Mouse (Mus musculus): Measurements from ENCODE around the gene Zfp933.
"Not testable (repeated sequence)": the region's sequence is repeated elsewhere in the genome, so short reads cannot be mapped to it uniquely, and the experiment has no call there.

Gene Zfp933

GRCm38 (mm10) chr4:147850776-147851175, 2.6 kb upstream of the Zfp933 start:
- DNase-seq: no peak

GRCm38 (mm10) chr4:147848584-147848991, 422 bp upstream of the Zfp933 start:
- no peak for DNase-seq

DNA sequence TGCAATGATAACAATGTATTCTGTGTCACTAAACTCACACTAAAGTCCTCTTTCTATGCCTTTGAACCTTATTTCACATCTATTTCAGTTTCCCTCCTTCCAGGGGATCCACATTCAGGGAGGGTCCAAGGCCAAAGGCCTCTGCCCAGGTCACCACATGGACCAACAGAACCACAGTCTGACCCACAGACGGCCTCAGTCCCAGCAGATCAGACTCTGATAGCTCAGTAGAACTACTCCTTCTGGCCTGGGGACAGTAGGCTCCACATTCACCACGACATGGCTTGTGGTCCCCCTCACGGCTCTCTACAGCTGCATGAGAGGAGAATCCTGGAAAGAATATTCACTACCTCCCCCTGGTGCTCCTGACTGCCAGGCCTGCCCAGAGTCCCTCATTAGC, 5.3 kb downstream of the Zfp933 start:
- DNase-seq: no peak

GRCm38 (mm10) chr4:147839282-147839681, 8.9 kb downstream of the Zfp933 start:
- not testable (repeated sequence) for DNase-seq

- no peak for DNase-seq
Measured at GRCm38 (mm10) chr4:147824389-147824788, 23.8 kb downstream of the Zfp933 start.

- not testable (repeated sequence) for DNase-seq
Measured at GRCm38 (mm10) chr4:147821414-147821813, 26.8 kb downstream of the Zfp933 start.

- DNase-seq: not testable (repeated sequence)
Measured at GRCm38 (mm10) chr4:147819659-147820058, 28.5 kb downstream of the Zfp933 start.

DNA sequence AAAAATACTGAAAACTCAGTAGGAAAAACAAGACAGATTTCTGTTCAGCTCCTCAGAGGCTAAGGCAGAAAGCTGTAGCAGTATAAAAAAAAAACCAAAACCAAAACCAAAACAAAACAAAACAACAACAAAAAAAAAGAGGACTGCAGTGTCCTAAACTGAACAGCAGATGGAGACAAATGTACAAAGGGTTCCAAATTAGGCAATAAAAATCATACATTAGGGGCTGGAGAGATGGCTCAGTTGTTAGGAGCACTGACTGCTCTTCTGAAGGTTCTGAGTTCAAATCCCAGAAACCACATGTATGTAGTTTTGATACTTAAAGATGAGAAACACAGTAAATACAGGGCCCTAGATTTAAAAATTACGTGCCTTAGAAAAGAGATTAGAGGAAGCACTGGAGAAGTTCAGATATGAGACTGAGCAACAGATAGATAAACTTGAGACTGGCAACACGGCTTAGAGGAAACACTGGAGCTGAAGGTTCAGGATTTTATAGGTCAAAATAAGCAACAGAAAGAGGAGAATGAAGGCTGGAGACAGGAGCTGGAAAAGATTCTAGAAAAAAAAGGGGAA, 33.5 kb downstream of the Zfp933 start:
- peak; percentile 42 for DNase-seq

GRCm38 (mm10) chr4:147813249-147813765, 34.9 kb downstream of the Zfp933 start:
- DNase-seq: no peak

- not testable (repeated sequence) for DNase-seq
Measured at GRCm38 (mm10) chr4:147809966-147810304, 38.2 kb downstream of the Zfp933 start.

DNA sequence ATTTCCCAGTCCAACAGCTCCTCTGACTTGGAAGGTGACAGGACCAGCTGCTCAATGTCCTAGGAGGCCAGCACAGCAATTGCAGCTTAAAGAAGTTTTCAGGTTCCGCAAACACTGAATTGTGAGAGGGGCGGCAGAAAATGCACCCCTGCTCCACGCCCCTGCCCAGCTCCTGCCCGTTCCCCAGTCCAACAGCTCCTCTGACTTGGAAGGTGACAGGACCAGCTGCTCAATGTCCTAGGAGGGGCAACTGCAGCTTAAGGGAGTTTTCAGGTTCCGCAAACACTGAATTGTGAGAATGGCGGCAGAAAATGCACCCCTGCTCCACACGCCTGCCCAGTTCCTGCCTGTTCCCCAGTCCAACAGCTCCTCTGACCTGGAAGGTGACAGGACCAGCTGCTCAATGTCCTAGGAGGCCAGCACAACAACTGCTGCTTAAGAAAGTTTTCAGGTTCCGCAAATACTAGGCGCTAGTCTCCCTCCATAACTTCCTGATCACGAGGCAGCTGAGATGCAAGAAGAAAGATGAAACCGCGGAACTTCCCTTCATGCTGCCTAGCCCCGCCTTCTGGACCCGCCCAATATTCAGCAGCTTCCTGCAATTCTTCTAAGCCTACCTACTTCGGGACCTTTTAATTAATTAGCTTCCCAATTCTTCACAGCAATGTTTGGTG, 38.7 kb downstream of the Zfp933 start, which contains the start of gene Zfp984:
TSS of gene Zfp984 (minus strand) at position 497 of the 674 bp plus-strand sequence.
- DNase-seq: peak; percentile 69

GRCm38 (mm10) chr4:147808483-147808882, 39.7 kb downstream of the Zfp933 start:
- DNase-seq: not testable (repeated sequence)

- not testable (repeated sequence) for DNase-seq
Measured at GRCm38 (mm10) chr4:147795308-147795707, 52.9 kb downstream of the Zfp933 start.

DNA sequence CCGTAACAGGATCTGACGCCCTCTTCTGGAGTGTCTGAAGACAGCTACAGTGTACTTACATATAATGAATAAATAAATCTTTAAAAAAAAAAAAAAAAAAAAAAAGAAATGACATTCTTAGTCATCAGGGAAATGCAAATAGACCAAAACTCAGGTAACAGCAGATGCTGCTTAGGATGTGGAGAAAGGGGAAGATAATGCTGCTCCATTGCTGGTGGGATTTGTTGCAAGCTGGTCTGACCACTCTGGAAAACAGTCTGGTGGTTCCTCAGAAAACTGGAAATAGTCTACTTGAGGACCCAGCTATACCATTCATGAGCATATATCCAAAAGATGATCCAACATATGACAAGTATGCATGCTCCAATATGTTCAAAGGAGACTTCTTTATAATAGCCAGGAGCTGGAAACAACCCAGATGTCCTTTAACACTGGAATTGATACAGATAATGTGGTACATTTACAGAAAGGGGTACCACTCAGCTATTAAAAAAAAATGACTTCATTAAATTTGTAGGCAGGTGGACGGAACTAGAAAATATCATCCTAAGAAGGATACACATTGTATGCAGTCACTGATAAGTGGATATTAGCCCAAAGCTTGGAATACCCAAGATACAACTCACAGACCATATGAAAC, 54.0 kb downstream of the Zfp933 start:
- DNase-seq: not testable (repeated sequence)

DNA sequence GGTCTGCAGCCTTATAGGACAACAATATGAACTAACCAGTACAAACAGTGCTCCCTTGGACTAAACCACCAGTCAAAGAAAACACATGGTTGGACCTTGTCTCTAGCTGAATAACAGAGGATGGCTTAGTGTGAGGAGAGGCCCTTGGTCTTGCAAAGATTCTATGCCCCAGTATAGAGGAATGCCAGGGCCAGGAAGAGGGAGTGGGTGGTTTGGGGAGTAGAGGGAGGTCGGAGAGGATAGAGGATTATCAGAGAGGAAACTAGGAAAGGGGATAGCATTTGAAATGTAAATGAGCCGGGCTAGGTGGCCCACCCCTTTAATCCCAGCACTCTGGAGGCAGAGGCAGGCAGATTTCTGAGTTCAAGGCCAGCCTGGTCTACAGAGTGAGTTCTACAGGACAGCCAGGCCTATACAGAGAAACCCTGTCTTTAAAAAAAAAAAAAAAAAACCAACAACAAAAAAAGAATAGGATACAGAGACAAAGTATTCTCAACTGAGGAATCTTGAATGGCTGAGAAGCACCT, 54.7 kb downstream of the Zfp933 start:
- DNase-seq: not testable (repeated sequence)

DNA sequence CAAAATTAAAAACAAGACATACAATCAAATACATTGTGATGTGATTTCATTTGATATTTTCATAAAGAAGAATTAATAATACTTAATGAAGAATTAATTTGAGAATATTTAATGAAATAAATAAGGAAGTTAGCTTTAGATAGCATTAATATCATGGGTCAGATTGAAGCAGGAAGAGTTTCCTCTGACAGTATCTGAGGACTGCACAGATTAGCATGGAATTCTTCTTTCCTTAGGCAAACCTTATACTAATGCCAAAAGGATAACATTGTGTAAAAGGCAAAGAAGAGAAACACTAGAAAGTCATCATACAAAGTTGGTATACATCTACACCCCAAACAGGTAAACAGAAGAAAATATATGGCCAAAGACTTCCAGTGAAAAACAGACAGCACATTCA, 56.4 kb downstream of the Zfp933 start:
- not testable (repeated sequence) for DNase-seq
